Comparison of ENCODE assay signal across 22 mouse cellular contexts in genomic region chr1:35940236-35940635, GRCm38 (mm10).
A peak's percentile ranks its signal among the peaks of the same experiment; 100 is the strongest.
DNase-seq lines count a peak whose midpoint lies in the region.
"Had no signal": no experiment of that assay in that cellular context is flagged by ENCODE, and none has a peak within 500 bp of the region (broad histone marks: within the 10 kb centered on the region; RNA-seq: fewer than 3 reads in every experiment).

No protein-coding gene starts in this region.

- H3K36me3 ChIP-seq in heart, embryonic 10.5 days: no peaks in the 10 kb centered on the region
- no peaks in the 10 kb centered on the region for H3K36me3 ChIP-seq in hindbrain, embryonic 10.5 days
- H3K36me3 ChIP-seq: limb, embryonic 15.5 days; liver, embryonic 13.5 days had no signal

- H3K4me1 ChIP-seq in heart, embryonic 10.5 days: peaks cover 55% of the 10 kb centered on the region
- peaks cover 33% of the 10 kb centered on the region for H3K4me1 ChIP-seq in hindbrain, embryonic 10.5 days (replicated peaks)

- peak; percentile 17 for DNase-seq in adrenal gland, postnatal 10 days
- no peak for DNase-seq in adrenal gland, adult 8-10 months
- no peak for DNase-seq in heart, embryonic 10.5 days (ENCODE audit: low spot score)
- DNase-seq in heart, postnatal 10 days: no peak
- DNase-seq in 3T3-L1 (ENCODE audit: low read depth, low spot score) (peak; percentile 25), R1 (ENCODE audit: low read depth, low spot score) (peak; percentile 33)
- no peak for DNase-seq in right cerebral cortex, postnatal 14 days
- DNase-seq in hindbrain, embryonic 10.5 days (ENCODE audit: low spot score): no peak
- DNase-seq: cerebellum, adult 8-10 months; cerebellum, postnatal 25 days; gastrocnemius, postnatal 10 days; kidney, adult 11 months; kidney, postnatal 14 days; liver, embryonic 13.5 days; lung, adult 2 months; lung, postnatal 14 days; thymus, adult 18-20 months; thymus, postnatal 25 days had no signal

- no peak overlapping the region for H3K4me3 ChIP-seq in heart, embryonic 10.5 days
- no peak overlapping the region for H3K4me3 ChIP-seq in hindbrain, embryonic 10.5 days
- H3K4me3 ChIP-seq: left cerebral cortex, adult 2 months; limb, embryonic 15.5 days; liver, embryonic 13.5 days had no signal

- intact Hi-C loops in heart, postnatal 10 days (cut with DNase I): no loop called here

- no peaks in the 10 kb centered on the region for H3K9me3 ChIP-seq in heart, embryonic 10.5 days
- H3K9me3 ChIP-seq in hindbrain, embryonic 10.5 days: no peaks in the 10 kb centered on the region
- H3K9me3 ChIP-seq: limb, embryonic 15.5 days; liver, embryonic 13.5 days had no signal

- no peaks in the 10 kb centered on the region for H3K27me3 ChIP-seq in heart, embryonic 10.5 days (ENCODE audit: insufficient read depth, poor library complexity, severe bottlenecking)
- H3K27me3 ChIP-seq in hindbrain, embryonic 10.5 days (ENCODE audit: insufficient read depth, poor library complexity, severe bottlenecking): no peaks in the 10 kb centered on the region
- H3K27me3 ChIP-seq: limb, embryonic 15.5 days; liver, embryonic 13.5 days had no signal

- WGBS in heart, embryonic 10.5 days: 62% methylated on average over 2 of the region's 2 CpGs
- WGBS in hindbrain, embryonic 10.5 days: 89% methylated on average over 2 of the region's 2 CpGs

- H3K27ac ChIP-seq in heart, embryonic 10.5 days: 0 out of 2 replicates have a peak overlapping the region, but pooled peaks have one; percentile 11
- no peak overlapping the region for H3K27ac ChIP-seq in hindbrain, embryonic 10.5 days
- H3K27ac ChIP-seq: hindbrain, postnatal 0 days; left cerebral cortex, adult 2 months; limb, embryonic 15.5 days; liver, embryonic 13.5 days; stomach, postnatal 0 days had no signal

Comparison
In these comparisons a context has a peak if more than half of its experiments do, and no peak if none do; other contexts are left out.
1. DNase-seq: peak in adrenal gland, postnatal 10 days (single experiment), 3T3-L1 (single experiment) and R1 (single experiment); none in adrenal gland, adult 8-10 months (single experiment), heart, embryonic 10.5 days (single experiment), heart, postnatal 10 days (0 of 2), right cerebral cortex, postnatal 14 days (single experiment) and hindbrain, embryonic 10.5 days (single experiment).